Mouse (Mus musculus) megakaryocyte progenitor cell, adult 5-6 weeks (primary cell): ENCODE results near the gene Sesn2. TPM values are rescaled to one million over a fixed set of nuclear protein-coding genes. Genes with fewer than 3 reads are reported as not detected.

Experiments used
- ATAC-seq: replicated peaks from 2 replicates; pipeline ENCODE4 v1.8.0; 2016; ENCODE audit warnings: mild to moderate bottlenecking, moderate TSS enrichment, inconsistent platforms; ENCODE audit not compliant: poor library complexity
- total RNA-seq, 2 experiments: library from RNA; stranded (forward) in 1 of 2; stranded (reverse) in 1 of 2; fragments of 157-497, 149-512 nt in 1 of 2; fragments of 200-1000 nt in 1 of 2; gene quantifications; 2 replicates each; pipeline versions ENCODE4 v1.2.3 to v1.2.4; 2015 to 2017

Sesn2 gene
- 2.4 and 3.4 TPM in 2 replicates for total RNA-seq (2015)
- total RNA-seq (2017), result 2.6 and 3.0 TPM in 2 replicates

- ATAC-seq, result peak; percentile 85
These were observed at the start of gene Sesn2 for GRCm38 (mm10) chr4:132510352-132510798. TSS of gene Sesn2 (minus strand) at chr4:132510501.

DNA sequence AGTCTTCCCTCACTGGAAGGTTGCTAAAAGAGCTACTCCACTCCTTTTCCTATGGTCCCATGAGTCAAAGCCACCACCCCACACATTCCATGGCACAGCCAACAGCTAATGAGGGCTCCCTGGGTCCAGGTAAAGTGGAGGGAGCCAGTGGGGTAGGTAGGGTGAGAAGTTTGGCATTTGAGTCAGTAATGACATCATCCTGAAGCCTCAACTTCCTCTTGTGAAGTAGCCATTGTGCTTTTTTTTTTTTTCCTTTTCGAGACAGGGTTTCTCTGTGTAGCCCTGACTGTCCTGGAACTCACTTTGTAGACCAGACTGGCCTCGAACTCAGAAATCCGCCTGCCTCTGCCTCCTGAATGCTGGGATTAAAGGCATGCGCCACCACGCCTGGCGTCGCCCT is 45.2 kb upstream of the Sesn2 start:
- peak; percentile 40 for ATAC-seq

GRCm38 (mm10) chr4:132554653-132555052 is 44.4 kb upstream of the Sesn2 start:
- peak; percentile 60 for ATAC-seq

- no peak for ATAC-seq
These were observed 43.9 kb upstream of the Sesn2 start for GRCm38 (mm10) chr4:132554221-132554620.

GRCm38 (mm10) chr4:132545851-132546250 is 35.5 kb upstream of the Sesn2 start:
- ATAC-seq, result peak; percentile 96

DNA sequence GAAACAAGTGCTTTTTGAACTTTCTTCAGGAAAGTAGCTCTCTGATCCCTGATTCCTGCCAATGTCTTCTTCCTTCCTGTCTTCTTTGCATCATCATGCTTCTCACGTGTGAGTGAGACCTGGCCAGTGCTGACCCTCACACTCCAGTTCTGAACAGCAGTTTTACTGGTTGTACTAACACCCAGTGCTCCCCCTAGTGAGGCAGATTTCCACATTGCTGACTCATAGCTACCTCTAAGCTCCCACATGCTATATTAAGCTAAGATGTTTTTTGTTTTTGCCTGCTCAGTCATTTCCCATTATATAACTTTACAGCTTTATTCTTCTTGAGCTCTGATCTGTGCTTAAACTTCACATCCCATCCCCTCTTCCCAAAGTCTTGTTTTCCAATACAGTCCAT is 32.4 kb upstream of the Sesn2 start:
- no peak; the same call in 1 of the 2 replicates for ATAC-seq

DNA sequence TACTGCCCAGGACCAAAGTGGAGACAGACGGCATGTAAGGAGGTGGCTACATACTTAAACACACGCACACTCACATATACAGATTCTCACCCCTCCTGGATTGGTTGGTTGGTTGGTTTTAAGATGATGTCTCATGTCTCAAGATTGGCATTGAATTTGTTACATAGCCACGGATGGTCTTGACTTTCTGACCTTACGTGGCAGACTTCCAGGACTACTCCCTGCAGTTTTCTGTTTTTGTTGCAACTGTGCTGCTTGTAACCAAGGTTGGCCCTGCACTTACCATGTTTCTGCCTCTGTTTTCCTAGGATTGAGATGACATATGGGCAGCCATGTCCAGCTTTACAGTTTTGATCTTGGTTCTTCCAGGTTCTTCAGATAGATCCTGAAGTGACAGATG is 31.1 kb upstream of the Sesn2 start:
- ATAC-seq, result no peak

DNA sequence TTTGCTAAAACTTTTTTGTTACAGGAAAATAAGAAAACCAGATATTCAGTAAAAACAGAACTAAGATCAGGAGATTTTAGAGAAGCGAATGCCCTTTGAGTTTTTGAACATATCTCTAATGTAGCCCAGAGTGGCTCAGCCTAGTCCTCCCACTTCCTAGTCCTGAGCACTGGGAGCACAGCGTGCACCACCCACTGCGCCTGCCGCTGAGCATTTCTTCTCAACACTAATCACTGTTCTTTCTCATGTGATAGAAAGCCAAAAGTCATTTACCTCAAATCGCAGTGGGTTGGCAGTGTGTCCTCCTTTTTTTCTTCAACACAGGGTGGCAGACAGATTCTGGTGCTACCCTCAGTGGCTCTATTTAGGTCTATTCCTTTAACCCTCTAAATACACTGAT is 29.2 kb upstream of the Sesn2 start:
- ATAC-seq, result no peak

DNA sequence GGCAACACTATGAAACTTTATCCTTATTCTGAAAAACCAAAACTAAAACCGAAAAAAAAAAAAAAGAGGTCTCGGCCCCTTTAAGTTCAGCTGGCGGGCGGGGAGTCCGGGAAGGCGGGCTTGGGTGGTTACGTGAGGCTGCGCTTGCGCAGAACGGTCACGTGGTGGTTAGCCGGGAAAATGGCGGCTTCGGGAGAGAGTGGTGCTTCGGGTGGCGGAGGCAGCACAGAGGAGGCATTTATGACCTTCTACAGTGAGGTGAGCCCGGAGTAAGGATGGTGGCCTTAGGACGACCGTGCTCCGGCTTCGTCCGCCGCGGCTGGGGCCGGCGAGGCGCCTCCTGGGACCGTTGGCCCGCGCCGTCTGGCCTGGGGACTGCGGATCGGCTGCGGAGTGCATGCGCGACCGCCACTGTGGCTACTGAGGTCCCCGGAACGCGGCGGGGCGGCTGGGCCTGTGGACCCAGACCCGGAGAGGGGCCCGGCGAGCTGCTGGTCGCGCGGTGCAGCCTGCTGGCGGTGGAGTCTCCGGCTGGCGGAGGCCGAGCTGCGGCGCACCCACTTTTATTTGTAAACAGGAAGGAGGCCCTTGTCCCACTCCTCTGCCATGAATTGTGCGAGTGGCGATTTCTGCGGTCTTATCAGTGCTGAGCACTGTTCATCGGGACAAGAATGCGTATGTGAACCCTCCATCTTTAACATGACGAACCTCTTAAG is 25.3 kb upstream of the Sesn2 start, which contains the start of gene Dnajc8:
Dnajc8 (plus strand) TSS at position 145 of the 716 bp plus-strand sequence.
- ATAC-seq, result peak; percentile 35

GRCm38 (mm10) chr4:132532981-132533916 is 22.9 kb upstream of the Sesn2 start, which contains the start of gene Atpif1:
TSS of gene Atpif1 (minus strand) at chr4:132533659.
- peak; percentile 71 for ATAC-seq

- ATAC-seq, result peak; percentile 13
These were observed 22.2 kb upstream of the Sesn2 start for GRCm38 (mm10) chr4:132532496-132532895.

- ATAC-seq, result peak; percentile 38
These were observed 19.9 kb upstream of the Sesn2 start for GRCm38 (mm10) chr4:132530033-132530804.

DNA sequence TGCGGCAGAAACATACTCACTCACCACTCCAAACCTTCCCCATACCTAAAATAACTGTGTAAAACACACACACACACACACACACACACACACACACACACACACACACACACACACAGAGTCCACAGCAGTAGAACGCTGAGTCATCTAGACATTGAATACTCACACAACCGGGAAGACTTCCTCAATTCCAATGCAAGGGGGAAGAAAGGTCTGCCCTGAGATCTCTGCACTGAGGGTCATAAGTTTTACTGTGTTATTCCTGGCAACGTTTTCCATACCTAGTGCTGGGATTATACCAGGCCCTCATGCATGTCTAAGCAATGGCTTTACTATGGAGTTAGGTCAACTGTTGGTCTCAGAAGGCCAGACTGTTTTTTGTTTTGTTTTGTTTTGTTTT is 19.0 kb upstream of the Sesn2 start:
- 0 out of 2 replicates have a peak, but pooled peaks have one; percentile 8 for ATAC-seq

GRCm38 (mm10) chr4:132527917-132528522 is 17.7 kb upstream of the Sesn2 start:
- ATAC-seq, result peak; percentile 26

DNA sequence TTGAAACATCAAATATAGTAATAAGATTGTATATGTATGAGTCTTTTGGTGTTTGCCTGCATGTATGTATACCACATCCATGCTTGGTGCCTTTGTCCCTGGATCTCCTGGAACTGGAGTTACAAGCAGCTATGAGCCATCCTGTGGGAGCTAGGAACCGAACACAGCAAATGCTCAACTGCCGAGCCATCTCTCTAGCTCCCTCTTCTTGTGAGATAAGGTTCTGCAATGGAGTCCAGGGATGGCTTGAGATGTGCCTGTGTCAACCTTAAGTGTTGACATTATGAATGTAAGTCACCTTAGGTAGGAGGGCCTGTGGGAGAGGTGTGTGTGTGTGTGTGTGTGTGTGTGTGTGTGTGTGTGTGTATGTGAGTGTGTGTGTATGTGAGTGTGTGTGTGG is 16.4 kb upstream of the Sesn2 start:
- ATAC-seq, result peak; percentile 56

DNA sequence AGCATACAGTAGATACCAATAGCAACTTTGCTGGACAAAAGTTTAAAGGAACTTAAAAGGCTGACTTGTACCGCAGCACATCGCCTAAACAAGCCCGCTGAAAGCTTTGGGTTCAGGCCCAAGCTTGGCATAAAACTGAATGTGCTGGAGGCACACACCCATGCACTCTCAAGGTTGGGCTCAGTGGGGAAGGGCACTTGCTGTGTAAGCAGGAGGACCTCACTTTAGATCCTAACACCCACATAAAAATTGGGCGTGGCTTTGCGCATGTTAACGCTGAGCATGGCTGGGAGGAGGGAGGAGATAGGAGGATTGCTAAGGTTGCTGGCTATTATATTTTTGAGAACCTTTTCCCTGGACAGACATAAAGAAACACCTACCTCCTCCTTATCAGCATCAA is 14.5 kb upstream of the Sesn2 start:
- peak; percentile 40 for ATAC-seq

- no peak for ATAC-seq
These were observed 14.0 kb upstream of the Sesn2 start for GRCm38 (mm10) chr4:132524321-132524741.

DNA sequence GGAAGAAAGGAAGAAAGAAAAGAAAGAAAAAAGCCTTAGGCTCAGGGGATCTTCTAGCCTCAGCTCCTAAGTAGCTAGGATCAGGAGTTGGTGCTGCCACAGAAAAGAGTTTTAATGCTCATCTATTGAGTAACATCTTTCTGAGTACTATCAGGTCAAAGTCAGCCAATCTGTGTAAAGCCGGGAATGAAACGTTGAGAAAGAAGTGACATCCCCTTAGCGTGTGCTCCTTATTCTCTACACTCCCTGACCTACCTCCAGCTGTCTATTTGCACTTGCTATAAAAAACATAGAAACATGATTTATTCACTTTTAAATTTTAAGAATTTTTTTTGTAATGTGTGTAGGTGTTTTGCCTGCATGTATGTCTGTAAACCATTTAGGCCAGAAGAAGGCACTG is 8.9 kb upstream of the Sesn2 start:
- ATAC-seq, result no peak

GRCm38 (mm10) chr4:132518066-132518465 is 7.8 kb upstream of the Sesn2 start:
- no peak for ATAC-seq
